Mouse (Mus musculus): ENCODE measurements around the gene March6. TPM values are rescaled to one million over a fixed set of nuclear protein-coding genes. Genes with fewer than 3 reads are reported as not detected.

Gene March6
- total RNA-seq, 2 experiments from 2014 or later = 226 to 233 TPM

DNA sequence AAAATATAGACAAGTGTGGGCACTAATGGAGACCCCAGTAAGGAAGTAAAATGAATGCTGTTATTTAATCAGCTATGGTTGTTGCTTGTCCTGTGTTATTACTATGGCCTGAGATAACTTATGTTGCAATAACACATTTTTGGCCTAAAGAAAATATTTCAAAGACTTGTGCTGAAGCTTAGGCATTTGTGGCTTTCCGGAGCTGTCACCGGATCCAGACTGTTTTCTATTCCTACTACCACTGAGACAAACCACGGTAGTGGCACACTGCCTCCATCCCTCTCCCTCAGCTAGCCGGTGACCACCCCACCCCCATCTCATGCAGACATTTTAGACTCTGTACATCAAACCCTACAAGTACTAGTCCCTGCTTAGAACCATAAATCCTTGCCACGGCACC lies 62.0 kb downstream of the March6 start:
- no peak for DNase-seq (ENCODE audit: extremely low spot score in 1 of 2, low spot score in 2 of 2)
- intact Hi-C loops (cut with DNase I) = no loop called here

- intact Hi-C loops (cut with DNase I) = no loop called here
- DNase-seq (ENCODE audit: extremely low spot score in 1 of 2, low spot score in 2 of 2) = no peak
Observed at GRCm38 (mm10) chr15:31466749-31467148, 64.1 kb downstream of the March6 start.

DNA sequence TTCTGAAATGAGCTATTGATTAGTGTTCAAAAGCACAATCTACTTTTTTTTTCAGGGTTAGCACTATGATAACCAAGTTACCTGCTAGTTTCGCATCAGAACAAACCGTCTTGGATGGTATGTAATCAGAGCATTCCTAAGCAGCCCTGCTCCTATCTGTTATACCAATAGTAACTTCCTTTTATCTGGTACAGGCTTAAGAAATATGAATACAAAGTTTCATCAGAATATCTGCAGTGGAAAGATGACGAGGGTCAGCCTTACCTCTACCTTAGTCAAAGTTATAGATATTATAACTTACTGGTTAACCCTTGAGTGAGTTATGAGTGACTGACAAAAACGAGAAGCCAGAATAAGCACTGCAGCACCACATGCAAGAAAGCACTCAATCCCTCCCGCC lies 64.6 kb downstream of the March6 start:
- intact Hi-C loops (cut with DNase I) = no loop called here
- DNase-seq (ENCODE audit: extremely low spot score in 1 of 2, low spot score in 2 of 2) = no peak

DNA sequence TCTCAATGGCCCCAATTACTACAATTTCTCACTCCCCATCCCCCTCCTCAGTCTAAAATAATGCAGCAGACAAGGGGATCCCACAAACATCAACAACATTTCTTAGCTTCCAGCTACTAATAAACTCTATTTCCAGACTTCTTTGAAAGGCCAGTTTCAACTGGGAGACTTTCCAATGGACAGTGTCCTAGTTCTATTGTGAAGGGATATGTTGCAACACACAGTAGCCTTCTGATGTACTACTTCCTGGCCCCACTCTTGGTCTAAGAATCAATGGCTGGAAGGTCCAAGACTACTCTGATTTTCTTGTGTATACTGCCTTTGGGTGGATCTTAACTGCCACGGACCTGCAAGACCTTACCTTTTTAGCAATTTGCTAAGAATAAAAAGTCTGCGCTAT lies 65.0 kb downstream of the March6 start:
- intact Hi-C loops (cut with DNase I) = no loop called here
- DNase-seq (ENCODE audit: extremely low spot score in 1 of 2, low spot score in 2 of 2) = no peak

- DNase-seq (ENCODE audit: extremely low spot score in 1 of 2, low spot score in 2 of 2) = no peak
- intact Hi-C loops (cut with DNase I) = loop anchor here (5.0 kb wide), 1 partner anchor 37 kb away; no protein-coding TSS in a partner anchor
Observed at GRCm38 (mm10) chr15:31460571-31460970, 70.3 kb downstream of the March6 start.

GRCm38 (mm10) chr15:31458081-31458480 lies 72.8 kb downstream of the March6 start:
- intact Hi-C loops (cut with DNase I) = no loop called here
- DNase-seq (ENCODE audit: extremely low spot score in 1 of 2, low spot score in 2 of 2) = no peak

DNA sequence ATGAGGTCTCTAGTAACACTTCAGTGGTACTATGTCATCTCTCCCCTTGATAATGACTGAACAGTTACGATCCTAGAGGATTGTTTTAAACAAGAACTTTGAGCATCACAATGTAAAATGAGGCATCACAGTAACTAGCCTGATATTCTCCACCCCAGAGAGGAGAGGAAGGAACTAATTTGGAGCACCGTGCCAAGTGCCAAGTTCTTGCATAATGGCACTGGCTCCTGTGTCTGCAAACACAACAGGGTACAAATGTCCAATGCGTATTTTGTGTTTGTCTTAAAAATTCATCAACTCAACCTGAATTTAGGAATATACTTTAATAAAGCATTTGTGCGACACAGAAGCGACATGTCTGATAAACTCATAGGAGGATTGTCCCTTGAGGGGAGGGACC lies 74.5 kb downstream of the March6 start:
- no peak for DNase-seq (ENCODE audit: extremely low spot score in 1 of 2, low spot score in 2 of 2)
- intact Hi-C loops (cut with DNase I) = no loop called here

DNA sequence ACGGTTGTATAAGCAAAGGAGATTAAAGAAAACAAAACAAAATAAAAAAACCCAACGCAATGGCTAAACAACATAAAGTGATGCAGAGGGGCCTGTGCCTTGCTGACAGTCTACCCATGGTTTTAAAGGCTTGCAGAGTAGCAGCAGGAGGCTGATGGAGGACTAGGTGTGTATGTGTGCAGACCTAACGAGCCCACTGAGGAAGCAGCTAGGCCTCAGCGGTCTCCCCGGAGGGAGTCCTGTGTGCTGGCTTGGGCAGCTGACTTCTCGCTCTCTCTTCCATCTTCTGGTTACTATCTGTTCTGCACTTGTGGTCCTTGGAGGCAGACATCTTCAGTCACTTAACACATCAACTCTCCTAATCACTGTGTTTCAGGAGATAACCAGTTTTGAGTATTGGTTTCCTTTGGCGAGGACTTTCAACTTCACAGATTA lies 76.0 kb downstream of the March6 start:
- no peak for DNase-seq (ENCODE audit: extremely low spot score in 1 of 2, low spot score in 2 of 2)
- intact Hi-C loops (cut with DNase I) = no loop called here

GRCm38 (mm10) chr15:31454096-31454860 lies 76.6 kb downstream of the March6 start:
- DNase-seq (ENCODE audit: extremely low spot score in 1 of 2, low spot score in 2 of 2) = no peak
- intact Hi-C loops (cut with DNase I) = no loop called here

- DNase-seq (ENCODE audit: extremely low spot score in 1 of 2, low spot score in 2 of 2) = peak; percentile 89 to 96
- intact Hi-C loops (cut with DNase I) = no loop called here
Observed at GRCm38 (mm10) chr15:31453098-31453916, 77.5 kb downstream of the March6 start, which contains the start of gene Ropn1l. Gene Ropn1l (minus strand): TSS chr15:31453737.

GRCm38 (mm10) chr15:31452336-31453097 lies 78.3 kb downstream of the March6 start:
- intact Hi-C loops (cut with DNase I) = no loop called here
- no peak for DNase-seq (ENCODE audit: extremely low spot score in 1 of 2, low spot score in 2 of 2)

- intact Hi-C loops (cut with DNase I) = no loop called here
- no peak for DNase-seq (ENCODE audit: extremely low spot score in 1 of 2, low spot score in 2 of 2)
Observed at GRCm38 (mm10) chr15:31449772-31450171, 81.1 kb downstream of the March6 start.

GRCm38 (mm10) chr15:31447121-31447520 lies 83.7 kb downstream of the March6 start:
- intact Hi-C loops (cut with DNase I) = loop anchor here (1.0 kb wide), 1 partner anchor 131 kb away; no protein-coding TSS in a partner anchor

DNA sequence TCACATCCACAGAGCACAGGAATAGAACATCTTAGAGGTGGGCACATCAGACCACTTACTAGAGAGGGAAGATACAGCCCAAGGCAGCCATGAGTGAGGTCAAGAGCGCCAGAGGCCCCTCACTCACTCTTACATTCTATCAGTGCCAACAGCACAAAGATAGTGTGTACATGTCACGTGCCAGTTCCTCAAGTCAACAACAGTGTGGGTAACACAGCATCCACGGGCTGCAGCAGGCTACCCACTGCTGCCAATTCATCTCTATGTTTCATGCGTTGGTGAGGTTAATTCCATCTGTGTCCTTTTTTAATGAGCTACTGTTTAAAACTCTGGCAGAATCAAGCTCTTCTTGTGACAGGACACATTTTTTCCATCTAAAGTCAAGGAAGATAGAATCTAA lies 88.2 kb downstream of the March6 start:
- intact Hi-C loops (cut with DNase I) = no loop called here
- DNase-seq (ENCODE audit: extremely low spot score in 1 of 2, low spot score in 2 of 2) = no peak

More at GRCm38 (mm10) chr15:31447121-31447520, 83.7 kb downstream of the March6 start:
- peak in 1 of 2 experiments; percentile 57 for DNase-seq (ENCODE audit: extremely low spot score in 1 of 2, low spot score in 2 of 2)

DNA sequence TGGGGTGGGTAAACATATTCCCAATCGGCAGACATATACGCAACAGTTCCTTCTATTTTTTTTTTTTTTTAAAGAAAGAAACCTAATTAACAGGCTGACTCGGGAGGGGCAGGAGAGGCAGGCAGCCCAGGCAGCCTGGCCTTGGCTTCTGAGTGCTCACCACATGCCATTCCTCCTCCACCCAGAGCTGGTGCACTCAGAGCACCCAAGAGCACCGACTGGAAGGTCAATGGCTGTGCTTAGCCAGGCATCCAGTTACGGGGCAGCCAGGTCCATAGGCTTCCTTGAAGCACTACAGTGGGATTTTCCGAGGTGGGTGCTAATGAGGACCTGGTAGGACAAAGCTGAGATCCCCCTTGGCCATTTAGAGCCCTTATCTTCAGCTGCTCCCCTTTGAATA lies 88.9 kb downstream of the March6 start:
- DNase-seq (ENCODE audit: extremely low spot score in 1 of 2, low spot score in 2 of 2) = no peak

DNA sequence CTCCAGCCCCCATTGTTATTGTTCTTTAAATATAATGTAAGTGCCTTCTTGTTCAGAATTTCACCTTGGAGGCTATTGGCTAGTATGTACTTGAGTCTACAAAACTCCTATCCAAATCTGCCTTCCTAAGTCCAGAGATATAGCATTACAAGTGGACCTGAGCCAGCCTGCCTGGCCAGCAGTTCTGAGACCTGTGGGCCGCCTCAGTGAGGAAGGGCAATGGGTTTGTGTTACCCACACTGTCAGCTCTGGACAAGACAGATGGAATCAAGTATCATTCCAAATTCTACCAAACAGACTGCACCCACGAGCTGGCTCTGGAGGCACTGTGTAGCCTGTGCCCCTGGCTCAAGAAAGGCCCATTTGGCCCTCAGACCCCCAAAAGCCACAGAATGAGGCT lies 94.0 kb downstream of the March6 start:
- DNase-seq (ENCODE audit: extremely low spot score in 1 of 2, low spot score in 2 of 2) = no peak
- intact Hi-C loops (cut with DNase I) = no loop called here

More for the DNA sequence above, 88.9 kb downstream of the March6 start:
- intact Hi-C loops (cut with DNase I) = no loop called here

DNA sequence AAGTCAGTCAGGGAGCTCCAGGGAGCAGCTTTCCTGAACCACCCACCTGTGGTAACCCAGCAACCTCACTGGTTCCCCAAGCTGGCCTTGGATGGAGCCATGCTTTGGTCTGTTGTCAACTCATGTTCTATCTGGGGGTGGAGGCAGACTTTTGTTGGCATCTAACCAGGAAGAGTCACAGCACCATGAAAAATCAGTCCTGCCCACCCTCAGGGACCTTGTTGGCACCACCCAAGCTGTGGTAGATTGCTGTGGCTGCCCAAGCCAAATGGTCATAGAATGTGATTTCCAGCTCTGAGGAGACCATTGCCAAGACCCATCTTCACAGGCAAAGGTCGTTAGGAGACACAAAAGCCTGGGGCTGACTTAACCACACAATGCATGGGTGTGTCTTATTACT lies 94.8 kb downstream of the March6 start:
- intact Hi-C loops (cut with DNase I) = no loop called here
- DNase-seq (ENCODE audit: extremely low spot score in 1 of 2, low spot score in 2 of 2) = no peak

GRCm38 (mm10) chr15:31433768-31434167 lies 97.1 kb downstream of the March6 start:
- no peak for DNase-seq (ENCODE audit: extremely low spot score in 1 of 2, low spot score in 2 of 2)

GRCm38 (mm10) chr15:31431847-31432246 lies 99.0 kb downstream of the March6 start:
- DNase-seq (ENCODE audit: extremely low spot score in 1 of 2, low spot score in 2 of 2) = no peak
- intact Hi-C loops (cut with DNase I) = no loop called here

More at GRCm38 (mm10) chr15:31433768-31434167, 97.1 kb downstream of the March6 start:
- intact Hi-C loops (cut with DNase I) = no loop called here

All from left cerebral cortex, postnatal 10 days (tissue).